Mouse (Mus musculus) hindbrain, embryonic 16.5 days (tissue): Measurements from ENCODE around the gene Sec31a. TPM values are rescaled to one million over a fixed set of nuclear protein-coding genes. Genes with fewer than 3 reads are reported as not detected.

ENCODE experiments used
- ATAC-seq: fragments of 200-750 bp; cut with Nextera tagmentation; 2 replicates; pipeline ENCODE4 v1.8.0; 2017; ENCODE audit warnings: moderate TSS enrichment, moderate library complexity
- H3K27ac ChIP-seq: fragments of 300-500 bp; sonication (generic); 2 replicates; pipeline ENCODE4 v1.5.1; 2014; ENCODE audit warnings: low read depth, mild to moderate bottlenecking, control low read depth, low read length, moderate library complexity
- H3K27me3 ChIP-seq: fragments of 300-500 bp; sonication (generic); replicated peaks from 2 replicates; pipeline ENCODE4 v1.6.1; 2014; ENCODE audit warnings: low read length; ENCODE audit not compliant: control insufficient read depth, insufficient read depth
- H3K36me3 ChIP-seq: fragments of 300-500 bp; sonication (generic); 2 replicates; pipeline ENCODE4 v1.6.1; 2014; ENCODE audit warnings: mild to moderate bottlenecking, low read length, moderate library complexity, mixed read lengths; ENCODE audit not compliant: control insufficient read depth, insufficient read depth
- H3K4me1 ChIP-seq: fragments of 300-500 bp; sonication (generic); 2 replicates; pipeline ENCODE4 v1.6.1; 2014; ENCODE audit warnings: low read depth, low read length; ENCODE audit not compliant: control insufficient read depth, insufficient read depth
- H3K4me2 ChIP-seq: fragments of 300-500 bp; sonication (generic); 2 replicates; pipeline ENCODE4 v1.6.1; 2014; ENCODE audit warnings: mild to moderate bottlenecking, low read length, control low read depth, moderate library complexity
- H3K4me3 ChIP-seq: fragments of 300-500 bp; sonication (generic); 2 replicates; pipeline ENCODE4 v1.5.1; 2014; ENCODE audit warnings: mild to moderate bottlenecking, low read length, control low read depth, moderate library complexity
- H3K9ac ChIP-seq: fragments of 300-500 bp; sonication (generic); 2 replicates; pipeline ENCODE4 v1.6.1; 2014; ENCODE audit warnings: low read depth, mild to moderate bottlenecking, control low read depth, low read length, moderate library complexity
- H3K9me3 ChIP-seq: fragments of 300-500 bp; sonication (generic); 2 replicates; pipeline ENCODE4 v1.6.1; 2014; ENCODE audit warnings: mild to moderate bottlenecking, low read length, moderate library complexity; ENCODE audit not compliant: control insufficient read depth
- WGBS: fragments of 180-500 bp; shearing (Covaris S2); extraction: QIAGEN DNeasy Blood & Tissue Kit; methylation state at CpG from one replicate; pipeline ENCODE4 v1.1.7; 2014; 5-methylcytosine and 5-hydroxymethylcytosine counted together
- polyA plus RNA-seq: library from polyadenylated mRNA; unstranded; fragments of >200 nt; fragmentation: Nextera tagmentation; extraction: Ambion mirVana; gene quantifications from 2 replicates; pipeline ENCODE4 v1.2.1, GENCODE M21; 2015

Gene Sec31a
- polyA plus RNA-seq, 1 experiment from 2014 or later, result 84.2 TPM

DNA sequence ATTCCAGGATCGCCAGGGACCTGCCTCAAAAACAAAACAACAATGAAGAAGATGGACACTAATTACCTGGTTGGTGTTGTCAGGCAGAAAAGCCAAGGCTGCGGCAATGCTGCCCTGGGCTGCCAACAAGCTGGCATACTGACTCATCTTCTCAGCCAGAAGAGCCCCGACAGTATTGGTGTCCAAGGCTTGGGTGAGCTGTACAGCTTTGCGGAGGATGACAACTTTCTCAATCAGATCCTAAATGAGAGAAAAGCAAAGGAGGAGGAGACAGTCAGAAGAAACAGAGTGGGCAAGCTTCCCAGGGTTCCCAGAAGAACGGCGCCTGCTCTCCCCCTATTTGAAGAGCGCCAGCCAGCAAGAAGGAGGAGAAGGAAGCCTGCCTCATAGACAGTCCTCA, 34.9 kb downstream of the Sec31a start:
- Histone ChIP-seq H3K9ac (no peak overlapping the region), H3K36me3 (peaks cover 57% of the 10 kb centered on the region), H3K27me3 (no peaks in the 10 kb centered on the region), H3K4me3 (no peak overlapping the region), H3K9me3 (no peaks in the 10 kb centered on the region), H3K4me2 (no peak overlapping the region), H3K4me1 (no peaks in the 10 kb centered on the region), H3K27ac (no peak overlapping the region)
- no peak for ATAC-seq
- WGBS, result 87% methylated on average over 7 of the region's 7 CpGs

DNA sequence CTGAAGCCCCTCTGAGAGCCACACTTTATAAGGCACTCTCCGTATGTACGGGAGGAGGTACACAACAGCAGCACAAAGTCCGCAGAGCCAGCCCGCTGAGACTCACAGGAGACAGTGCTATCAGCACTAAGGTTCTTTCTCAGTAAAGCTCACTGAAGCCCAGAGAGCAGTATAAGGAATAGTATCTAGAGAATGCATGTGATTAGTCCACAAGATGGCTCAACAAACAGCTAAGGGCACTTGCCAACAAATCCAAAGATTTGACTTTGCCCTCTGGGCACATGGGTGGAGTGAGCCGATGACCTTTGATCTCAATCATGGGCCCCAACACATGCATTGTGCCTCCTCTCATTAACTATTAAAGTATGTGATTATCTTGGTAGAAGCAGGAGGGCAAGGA, 35.8 kb downstream of the Sec31a start:
- Histone ChIP-seq H3K4me1 (no peaks in the 10 kb centered on the region), H3K4me3 (no peak overlapping the region), H3K27me3 (no peaks in the 10 kb centered on the region), H3K27ac (no peak overlapping the region), H3K9me3 (no peaks in the 10 kb centered on the region), H3K9ac (no peak overlapping the region), H3K4me2 (no peak overlapping the region), H3K36me3 (peaks cover 59% of the 10 kb centered on the region)
- 89% methylated on average over 5 of the region's 5 CpGs for WGBS
- no peak for ATAC-seq

DNA sequence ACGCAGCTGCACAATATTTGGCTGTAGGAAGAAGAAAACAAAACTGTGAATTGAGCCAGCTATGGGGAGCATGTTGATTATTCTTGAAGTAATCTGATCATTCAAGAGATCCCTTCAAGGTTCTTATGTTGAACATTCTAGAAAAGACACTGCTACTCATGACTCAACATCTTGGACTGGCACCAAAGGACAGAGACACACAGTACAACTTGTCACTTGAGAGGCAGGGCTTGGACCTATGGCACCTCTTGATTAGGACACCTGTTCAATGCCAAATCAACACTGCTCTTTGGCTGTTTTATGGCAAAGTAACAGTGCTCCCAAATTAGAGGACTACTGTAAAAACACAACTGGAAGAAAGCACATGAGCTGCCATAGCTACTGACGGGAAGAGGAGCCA, 37.1 kb downstream of the Sec31a start:
- Histone ChIP-seq H3K9me3 (no peaks in the 10 kb centered on the region), H3K4me2 (no peak overlapping the region), H3K27ac (no peak overlapping the region), H3K9ac (no peak overlapping the region), H3K4me1 (no peaks in the 10 kb centered on the region), H3K36me3 (peaks cover 53% of the 10 kb centered on the region), H3K4me3 (no peak overlapping the region), H3K27me3 (no peaks in the 10 kb centered on the region)
- no peak for ATAC-seq
- WGBS, result 95% methylated on average over 2 of the region's 2 CpGs

DNA sequence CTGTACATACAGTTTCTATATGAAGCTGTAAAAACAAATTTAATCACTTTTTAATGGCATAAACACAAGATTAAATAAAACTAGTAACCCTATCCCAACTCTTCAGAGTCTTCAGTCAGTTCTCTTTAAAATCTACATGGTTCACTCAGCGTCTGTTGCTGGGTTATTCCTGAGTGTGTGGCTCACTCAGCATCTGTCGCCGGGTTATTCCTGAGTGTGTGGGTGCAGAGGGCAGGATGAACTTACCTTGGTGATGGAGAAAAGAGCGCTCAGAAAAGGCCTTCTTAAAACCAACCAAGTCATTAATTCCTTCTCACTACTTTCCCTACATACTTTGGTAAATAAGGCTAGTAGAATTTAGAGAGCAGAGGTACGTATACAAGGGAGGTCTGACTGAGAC, 37.8 kb downstream of the Sec31a start:
- H3K27me3 ChIP-seq, result no peaks in the 10 kb centered on the region
- no peak overlapping the region for H3K9ac ChIP-seq
- H3K36me3 ChIP-seq, result peaks cover 53% of the 10 kb centered on the region
- H3K4me2 ChIP-seq, result no peak overlapping the region
- 98% methylated on average over 5 of the region's 5 CpGs for WGBS
- no peaks in the 10 kb centered on the region for H3K4me1 ChIP-seq
- H3K9me3 ChIP-seq, result no peaks in the 10 kb centered on the region
- H3K4me3 ChIP-seq, result no peak overlapping the region
- no peak for ATAC-seq
- no peak overlapping the region for H3K27ac ChIP-seq

DNA sequence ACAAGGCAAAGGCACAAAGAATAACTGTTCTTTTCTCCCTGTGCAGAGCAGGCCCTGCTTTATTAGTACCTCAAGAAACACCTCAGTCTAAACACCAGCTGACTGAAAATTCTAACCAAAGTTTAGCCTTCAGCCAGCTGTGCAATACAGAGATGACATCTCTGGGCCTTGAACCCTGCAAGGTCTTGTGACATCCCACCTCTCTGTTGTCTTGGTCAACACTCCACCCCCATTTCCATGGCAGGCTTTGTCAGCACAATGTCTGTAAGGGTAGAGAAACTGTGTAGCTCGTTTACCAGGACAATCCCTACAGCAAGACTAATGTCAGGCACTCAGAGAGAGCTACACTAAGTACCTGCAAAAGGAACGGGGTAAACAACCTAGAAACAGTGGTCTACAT, 38.7 kb downstream of the Sec31a start:
- no peak for ATAC-seq
- H3K4me3 ChIP-seq, result no peak overlapping the region
- H3K4me2 ChIP-seq, result no peak overlapping the region
- no peak overlapping the region for H3K9ac ChIP-seq
- H3K9me3 ChIP-seq, result no peaks in the 10 kb centered on the region
- no peak overlapping the region for H3K27ac ChIP-seq
- no peaks in the 10 kb centered on the region for H3K4me1 ChIP-seq
- no peaks in the 10 kb centered on the region for H3K27me3 ChIP-seq
- peaks cover 49% of the 10 kb centered on the region for H3K36me3 ChIP-seq
- 75% methylated on average over 2 of the region's 2 CpGs for WGBS

DNA sequence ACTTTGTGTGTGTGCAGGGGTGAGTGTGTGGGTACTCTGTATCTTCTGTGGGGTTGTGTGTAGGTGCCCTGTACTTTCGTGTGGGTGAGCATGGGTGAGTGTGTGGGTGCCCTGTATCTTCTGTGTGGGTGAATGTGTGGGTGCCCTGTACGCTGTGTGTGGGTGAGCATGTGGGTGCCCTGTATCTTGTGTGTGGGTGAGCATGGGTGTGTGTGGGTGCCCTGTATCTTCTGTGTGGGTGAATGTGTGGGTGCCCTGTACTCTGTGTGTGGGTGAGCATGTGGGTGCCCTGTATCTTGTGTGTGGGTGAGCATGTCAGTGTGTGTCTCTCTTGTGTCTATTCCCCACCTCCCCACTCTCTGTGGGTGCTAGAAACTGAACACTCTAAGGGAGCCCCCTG, 41.3 kb downstream of the Sec31a start:
- Histone ChIP-seq H3K27me3 (no peaks in the 10 kb centered on the region), H3K4me1 (no peaks in the 10 kb centered on the region), H3K9me3 (no peaks in the 10 kb centered on the region), H3K4me2 (no peak overlapping the region), H3K36me3 (peaks cover 38% of the 10 kb centered on the region), H3K9ac (no peak overlapping the region), H3K4me3 (no peak overlapping the region), H3K27ac (no peak overlapping the region)
- WGBS, result 100% methylated on average over 2 of the region's 2 CpGs
- peak; percentile 27; the same call in 1 of the 2 replicates for ATAC-seq

DNA sequence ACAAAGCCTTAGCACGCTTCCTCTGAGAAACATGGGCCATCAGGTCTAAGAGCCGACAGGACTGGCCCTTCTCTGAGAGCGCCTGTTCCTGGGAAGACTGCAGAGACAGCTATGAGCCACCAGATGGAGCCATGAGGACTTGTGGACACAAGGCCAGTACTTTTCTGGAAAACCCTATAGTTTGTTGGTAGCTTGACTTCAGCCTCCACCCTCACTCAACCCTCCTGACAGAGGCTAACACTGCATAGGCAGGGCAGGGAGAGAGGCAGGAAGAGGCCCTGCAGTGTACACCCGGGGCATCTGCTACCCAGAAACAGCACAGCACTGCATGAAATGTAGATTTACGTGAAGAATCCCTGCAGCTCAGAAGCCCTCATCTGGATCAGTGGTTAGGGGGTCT, 42.1 kb downstream of the Sec31a start:
- H3K9ac ChIP-seq, result no peak overlapping the region
- WGBS, result 62% methylated on average over 5 of the region's 5 CpGs
- H3K4me1 ChIP-seq, result no peaks in the 10 kb centered on the region
- peaks cover 34% of the 10 kb centered on the region for H3K36me3 ChIP-seq
- H3K27me3 ChIP-seq, result no peaks in the 10 kb centered on the region
- H3K4me2 ChIP-seq, result no peak overlapping the region
- H3K9me3 ChIP-seq, result no peaks in the 10 kb centered on the region
- peak; percentile 22; the same call in 1 of the 2 replicates for ATAC-seq
- H3K27ac ChIP-seq, result no peak overlapping the region
- no peak overlapping the region for H3K4me3 ChIP-seq

DNA sequence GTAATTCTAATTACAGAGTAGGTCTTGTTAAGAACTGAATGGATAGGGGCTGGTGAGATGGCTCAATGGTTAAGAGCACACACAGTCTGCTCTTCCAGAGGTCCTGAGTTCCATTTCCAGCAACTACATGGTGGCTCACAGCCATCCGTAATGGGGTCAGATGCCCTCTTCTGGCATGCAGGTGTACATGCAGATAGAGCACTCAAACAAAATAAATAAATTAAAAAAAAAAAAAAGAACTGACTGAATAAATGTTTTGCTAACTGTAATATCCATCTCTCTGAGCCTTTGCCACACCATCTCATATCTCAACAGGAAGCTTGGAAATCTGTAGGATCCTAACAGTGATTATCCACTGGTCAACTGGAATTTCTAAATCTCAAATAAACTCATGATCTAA, 45.1 kb downstream of the Sec31a start:
- no peak for ATAC-seq
- H3K4me3 ChIP-seq, result no peak overlapping the region
- H3K9me3 ChIP-seq, result no peaks in the 10 kb centered on the region
- WGBS, result 66% methylated on average over 1 of the region's 1 CpGs
- no peak overlapping the region for H3K27ac ChIP-seq
- no peaks in the 10 kb centered on the region for H3K4me1 ChIP-seq
- H3K27me3 ChIP-seq, result no peaks in the 10 kb centered on the region
- H3K4me2 ChIP-seq, result no peak overlapping the region
- peaks cover 24% of the 10 kb centered on the region for H3K36me3 ChIP-seq
- no peak overlapping the region for H3K9ac ChIP-seq

DNA sequence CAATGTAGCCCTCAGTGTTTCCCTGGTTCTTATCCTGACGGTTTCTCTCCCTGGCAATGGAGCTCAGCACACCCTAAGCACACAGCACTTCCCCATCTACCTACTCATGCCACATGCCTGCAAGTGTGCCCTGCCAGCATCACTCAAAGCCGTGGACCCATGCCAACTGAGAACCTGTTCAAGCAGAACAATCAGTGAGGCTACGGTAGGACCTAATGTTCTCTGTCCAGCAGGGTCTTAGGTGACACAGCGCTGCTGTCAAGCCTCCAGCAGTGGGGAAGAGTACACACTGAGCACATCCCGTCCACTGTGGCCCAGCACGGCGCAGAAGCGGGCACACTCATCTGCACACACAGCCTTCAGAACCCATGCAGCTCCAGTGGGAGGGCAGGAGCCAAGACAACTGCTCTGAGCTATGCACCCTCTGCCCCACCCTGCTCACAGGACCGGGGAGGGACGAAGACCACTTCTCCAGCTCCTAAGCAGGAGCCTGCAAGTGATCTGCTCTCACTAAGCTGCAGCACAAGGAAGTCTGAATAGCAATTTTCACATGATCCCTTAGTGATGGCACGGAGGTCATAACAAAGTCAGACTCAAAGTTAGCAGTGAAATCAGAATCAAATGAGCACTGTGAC, 46.1 kb downstream of the Sec31a start:
- no peaks in the 10 kb centered on the region for H3K4me1 ChIP-seq
- peak; percentile 64 for ATAC-seq
- H3K27me3 ChIP-seq, result no peaks in the 10 kb centered on the region
- WGBS, result 78% methylated on average over 11 of the region's 11 CpGs
- peaks cover 28% of the 10 kb centered on the region for H3K36me3 ChIP-seq
- H3K9me3 ChIP-seq, result no peaks in the 10 kb centered on the region
- no peak overlapping the region for H3K4me3 ChIP-seq
- no peak overlapping the region for H3K4me2 ChIP-seq
- H3K27ac ChIP-seq, result no peak overlapping the region
- no peak overlapping the region for H3K9ac ChIP-seq

DNA sequence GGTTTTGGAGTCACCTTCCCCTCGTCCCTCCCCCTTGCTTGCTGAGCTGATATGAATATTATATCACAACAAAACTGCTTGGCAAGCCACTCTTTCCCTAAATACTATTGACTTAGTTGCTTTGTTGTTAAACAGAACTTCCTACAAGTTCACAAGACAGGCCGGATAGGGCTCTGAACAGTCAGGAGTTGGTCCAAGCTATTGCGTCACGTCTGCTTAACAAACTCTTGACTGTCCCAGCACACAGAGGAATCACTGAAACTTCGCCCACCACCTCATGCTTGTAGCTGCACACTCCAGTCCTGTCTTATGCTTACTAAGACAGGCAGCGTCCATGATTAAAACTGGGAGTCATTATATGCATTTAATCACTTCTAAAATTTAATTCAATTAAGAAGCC, 46.9 kb downstream of the Sec31a start:
- Histone ChIP-seq H3K27me3 (no peaks in the 10 kb centered on the region), H3K4me3 (no peak overlapping the region), H3K9me3 (no peaks in the 10 kb centered on the region), H3K4me2 (no peak overlapping the region), H3K27ac (no peak overlapping the region), H3K9ac (no peak overlapping the region), H3K36me3 (peaks cover 29% of the 10 kb centered on the region), H3K4me1 (no peaks in the 10 kb centered on the region)
- no peak for ATAC-seq
- WGBS, result 87% methylated on average over 6 of the region's 6 CpGs
